Comparison of ENCODE assay signal across 18 mouse cellular contexts in genomic region chr4:33798654-33799053, GRCm38 (mm10).
"Had no signal": no experiment of that assay in that cellular context is flagged by ENCODE, and none has a peak within 500 bp of the region (broad histone marks: within the 10 kb centered on the region; RNA-seq: fewer than 3 reads in every experiment).

No protein-coding gene starts in this region.

- H3K9me3 ChIP-seq: limb, embryonic 10.5 days; limb, embryonic 13.5 days; liver, embryonic 12.5 days; liver, embryonic 15.5 days; lung, embryonic 15.5 days had no signal

- H3K36me3 ChIP-seq: limb, embryonic 10.5 days; limb, embryonic 13.5 days; liver, embryonic 12.5 days; liver, embryonic 15.5 days; lung, embryonic 15.5 days; midbrain, embryonic 12.5 days had no signal

- ATAC-seq: liver, embryonic 12.5 days had no signal

- H3K9ac ChIP-seq: limb, embryonic 13.5 days; liver, embryonic 12.5 days; liver, embryonic 15.5 days; lung, embryonic 15.5 days; midbrain, embryonic 12.5 days had no signal

- H3K4me1 ChIP-seq: limb, embryonic 10.5 days; limb, embryonic 13.5 days; liver, embryonic 12.5 days; liver, embryonic 15.5 days; lung, embryonic 15.5 days; midbrain, embryonic 12.5 days had no signal

- H3K27ac ChIP-seq: kidney, postnatal 0 days; layer of hippocampus, adult 2 months; limb, embryonic 10.5 days; limb, embryonic 13.5 days; liver, embryonic 12.5 days; liver, embryonic 15.5 days; lung, embryonic 15.5 days; midbrain, embryonic 12.5 days had no signal

- H3K27me3 ChIP-seq: limb, embryonic 13.5 days; liver, embryonic 12.5 days; liver, embryonic 15.5 days; lung, embryonic 15.5 days; megakaryocyte, embryonic 14.5 days; midbrain, embryonic 12.5 days had no signal

- H3K4me2 ChIP-seq: limb, embryonic 13.5 days; liver, embryonic 12.5 days; liver, embryonic 15.5 days; lung, embryonic 15.5 days; midbrain, embryonic 12.5 days had no signal

- H3K4me3 ChIP-seq: layer of hippocampus, adult 2 months; limb, embryonic 10.5 days; limb, embryonic 13.5 days; liver, embryonic 12.5 days; liver, embryonic 15.5 days; lung, embryonic 15.5 days; megakaryocyte, embryonic 14.5 days; midbrain, embryonic 12.5 days had no signal

- DNase-seq: kidney, adult 2 months; kidney, postnatal 25 days; layer of hippocampus, adult 9-11 months; liver; lung, adult 18-20 months; lung, postnatal 10 days; lung, postnatal 36 days; thymus, adult 18-20 months; thymus, postnatal 36 days had no signal
